Mouse (Mus musculus) kidney, postnatal 0 days (tissue): ENCODE data around the gene C87436. TPM values are rescaled to one million over a fixed set of nuclear protein-coding genes. Genes with fewer than 3 reads are reported as not detected.

Experiments
- ATAC-seq: fragments of 200-750 bp; cut with Nextera tagmentation; replicated peaks from 2 replicates; pipeline ENCODE4 v1.8.0; 2017; ENCODE audit warnings: low read depth, moderate number of reproducible peaks, moderate TSS enrichment, moderate library complexity; ENCODE audit not compliant: low FRiP score
- DNase-seq: peaks from one replicate; pipeline ENCODE4 v3.0.0-alpha.2; 2016; ENCODE audit warnings: low spot score
- H3K27ac ChIP-seq: fragments of 300-500 bp; sonication (generic); 2 replicates; pipeline ENCODE4 v1.5.1; 2014; ENCODE audit warnings: mild to moderate bottlenecking
- H3K27me3 ChIP-seq: fragments of 300-500 bp; sonication (generic); 2 replicates; pipeline ENCODE4 v1.6.1; 2014; ENCODE audit warnings: low read length, mixed read lengths; ENCODE audit not compliant: insufficient read depth
- H3K36me3 ChIP-seq: fragments of 300-500 bp; sonication (generic); 2 replicates; pipeline ENCODE4 v1.6.1; 2014; ENCODE audit warnings: low read length, mixed read lengths; ENCODE audit not compliant: insufficient read depth
- H3K4me1 ChIP-seq: fragments of 300-500 bp; sonication (generic); replicated peaks from 2 replicates; pipeline ENCODE4 v1.6.1; 2014; ENCODE audit warnings: antibody characterized with exemption, low read length, mixed read lengths; ENCODE audit not compliant: insufficient read depth
- H3K4me2 ChIP-seq: fragments of 300-500 bp; sonication (generic); 2 replicates; pipeline ENCODE4 v1.6.1; 2014; ENCODE audit warnings: mild to moderate bottlenecking, low read length, moderate library complexity, mixed read lengths
- H3K4me3 ChIP-seq: fragments of 300-500 bp; sonication (generic); replicated peaks from 2 replicates; pipeline ENCODE4 v1.5.1; 2014; ENCODE audit warnings: low read depth, low read length
- H3K9ac ChIP-seq: fragments of 300-500 bp; sonication (generic); 2 replicates; pipeline ENCODE4 v1.6.1; 2014; ENCODE audit warnings: low read depth, low read length
- H3K9me3 ChIP-seq: fragments of 300-500 bp; sonication (generic); replicated peaks from 2 replicates; pipeline ENCODE4 v1.6.1; 2016; ENCODE audit warnings: low read length, inconsistent platforms, mixed read lengths
- CTCF ChIP-seq: IDR thresholded peaks from 2 replicates; pipeline ENCODE4 v1.5.1; 2016; ENCODE audit warnings: antibody characterized with exemption, low read depth, mild to moderate bottlenecking, moderate library complexity
- WGBS: fragments of 180-500 bp; shearing (Covaris S2); extraction: QIAGEN DNeasy Blood & Tissue Kit; methylation state at CpG from one replicate; pipeline ENCODE4 v1.1.7; 2014; 5-methylcytosine and 5-hydroxymethylcytosine counted together
- polyA plus RNA-seq: library from polyadenylated mRNA; unstranded; fragments of >200 nt; fragmentation: Nextera tagmentation; extraction: Ambion mirVana; gene quantifications from 2 replicates; pipeline ENCODE4 v1.2.1, GENCODE M21; 2015

C87436 gene
- polyA plus RNA-seq: 22.5 and 23.1 TPM in 2 replicates

GRCm38 (mm10) chr6:86438272-86439118 is at the start of gene C87436:
C87436 (plus strand) TSS chr6:86438374.
- Histone ChIP-seq H3K36me3 (peaks cover 4% of the 10 kb centered on the region; the same call in 1 of the 2 replicates), H3K9me3 (no peaks in the 10 kb centered on the region), H3K9ac (peak within 1 kb of the TSS; percentile 77), H3K4me1 (peaks cover 5% of the 10 kb centered on the region), H3K27me3 (no peaks in the 10 kb centered on the region), H3K4me3 (peak within 1 kb of the TSS; percentile 52), H3K4me2 (peak within 1 kb of the TSS; percentile 62), H3K27ac (peak within 1 kb of the TSS; percentile 97)
- DNase-seq (peak; percentile 98), ATAC-seq (peak; percentile 91)
- TF ChIP-seq CTCF: peak; percentile 60
- WGBS: under 1% methylated on average over 59 of the region's 59 CpGs

- H3K27me3 ChIP-seq: no peaks in the 10 kb centered on the region
- H3K9ac ChIP-seq: no peak overlapping the region
- 73% methylated on average over 18 of the region's 18 CpGs for WGBS
- H3K36me3 ChIP-seq: peaks cover 48% of the 10 kb centered on the region; the same call in 1 of the 2 replicates
- peak overlapping the region; percentile 73 for H3K27ac ChIP-seq
- no peak for TF ChIP-seq CTCF
- H3K9me3 ChIP-seq: no peaks in the 10 kb centered on the region
- H3K4me1 ChIP-seq: no peaks in the 10 kb centered on the region
- ATAC-seq (no peak), DNase-seq (no peak)
- H3K4me3 ChIP-seq: no peak overlapping the region
- H3K4me2 ChIP-seq: no peak overlapping the region
Measured at GRCm38 (mm10) chr6:86388461-86388860, 49.7 kb upstream of the C87436 start.

- peak; percentile 46; the same call in 1 of the 2 replicates for TF ChIP-seq CTCF
- Histone ChIP-seq H3K9me3 (no peaks in the 10 kb centered on the region), H3K27me3 (no peaks in the 10 kb centered on the region), H3K36me3 (peaks cover 45% of the 10 kb centered on the region; the same call in 1 of the 2 replicates), H3K27ac (no peak overlapping the region), H3K4me1 (peaks cover 11% of the 10 kb centered on the region; the same call in 1 of the 2 replicates), H3K4me2 (no peak overlapping the region), H3K9ac (no peak overlapping the region), H3K4me3 (no peak overlapping the region)
- WGBS: 96% methylated on average over 5 of the region's 5 CpGs
- ATAC-seq (no peak), DNase-seq (no peak)
Measured at GRCm38 (mm10) chr6:86391326-86391725, 46.8 kb upstream of the C87436 start.

GRCm38 (mm10) chr6:86393187-86393586 is 45.0 kb upstream of the C87436 start:
- WGBS: 91% methylated on average over 1 of the region's 1 CpGs
- H3K27ac ChIP-seq: no peak overlapping the region
- ATAC-seq (no peak), DNase-seq (no peak)
- no peak overlapping the region for H3K4me2 ChIP-seq
- H3K4me3 ChIP-seq: no peak overlapping the region
- no peak overlapping the region for H3K9ac ChIP-seq
- peaks cover 20% of the 10 kb centered on the region; the same call in 1 of the 2 replicates for H3K4me1 ChIP-seq
- peak; percentile 37; the same call in 1 of the 2 replicates for TF ChIP-seq CTCF
- H3K27me3 ChIP-seq: no peaks in the 10 kb centered on the region
- H3K9me3 ChIP-seq: no peaks in the 10 kb centered on the region
- peaks cover 41% of the 10 kb centered on the region; the same call in 1 of the 2 replicates for H3K36me3 ChIP-seq

DNA sequence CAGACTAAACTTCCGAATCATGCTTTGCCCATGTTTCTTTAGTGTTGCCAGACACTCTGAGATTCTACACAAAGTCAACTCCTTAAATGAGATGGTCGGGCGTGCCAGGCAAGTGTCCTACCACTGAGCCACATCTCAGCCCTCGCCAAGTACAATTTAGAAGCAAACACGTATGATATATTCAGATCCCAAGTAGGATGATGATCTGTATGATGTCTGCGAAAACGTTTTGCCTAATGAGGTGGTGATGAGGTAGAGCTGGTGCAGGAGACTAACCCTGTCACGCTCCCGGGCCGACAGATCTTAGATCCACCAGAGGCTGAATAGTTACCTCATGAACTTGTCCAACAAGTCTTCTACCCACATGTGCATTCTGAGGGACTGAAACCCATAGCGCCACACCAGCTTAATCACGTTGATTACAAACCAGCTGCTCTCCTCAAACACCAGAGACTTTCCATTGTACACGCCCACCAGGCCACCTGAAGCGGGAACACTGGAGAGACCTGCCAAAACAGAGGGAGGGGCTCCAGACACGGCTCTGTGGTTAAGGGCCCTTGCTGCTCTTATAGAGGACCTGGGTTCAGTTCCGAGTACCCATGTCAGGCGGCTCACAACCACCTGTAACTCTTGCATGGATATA is 44.0 kb upstream of the C87436 start:
- Histone ChIP-seq H3K4me1 (peaks cover 20% of the 10 kb centered on the region; the same call in 1 of the 2 replicates), H3K36me3 (peaks cover 31% of the 10 kb centered on the region; the same call in 1 of the 2 replicates), H3K27me3 (no peaks in the 10 kb centered on the region), H3K27ac (no peak overlapping the region), H3K4me2 (no peak overlapping the region), H3K9ac (no peak overlapping the region), H3K4me3 (no peak overlapping the region), H3K9me3 (no peaks in the 10 kb centered on the region)
- DNase-seq (no peak), ATAC-seq (no peak)
- no peak for TF ChIP-seq CTCF
- WGBS: 86% methylated on average over 17 of the region's 17 CpGs

DNA sequence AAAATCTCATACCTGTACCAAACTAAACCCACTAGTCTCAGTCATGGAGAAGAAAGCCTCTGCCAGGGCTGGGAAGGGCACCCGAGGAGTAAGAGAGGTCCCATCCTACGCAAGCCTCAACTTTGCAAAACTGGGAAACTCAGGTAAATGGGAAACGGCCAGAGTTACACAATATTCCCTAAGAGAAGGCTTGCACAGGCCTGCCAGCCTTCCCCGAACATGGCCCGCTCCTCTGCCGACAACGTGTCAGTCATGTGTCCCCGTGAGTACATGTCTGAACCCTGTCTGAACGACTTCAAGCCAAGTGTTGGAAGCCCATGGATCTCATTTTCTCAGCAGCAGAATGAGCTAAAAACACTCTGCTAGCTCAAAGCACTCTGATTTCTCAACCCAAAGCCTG is 43.2 kb upstream of the C87436 start:
- Histone ChIP-seq H3K36me3 (peaks cover 24% of the 10 kb centered on the region; the same call in 1 of the 2 replicates), H3K9ac (no peak overlapping the region), H3K27ac (no peak overlapping the region), H3K4me3 (no peak overlapping the region), H3K4me2 (no peak overlapping the region), H3K27me3 (no peaks in the 10 kb centered on the region), H3K9me3 (no peaks in the 10 kb centered on the region), H3K4me1 (peaks cover 20% of the 10 kb centered on the region; the same call in 1 of the 2 replicates)
- ATAC-seq: no peak
- no peak for TF ChIP-seq CTCF
- DNase-seq: no peak
- WGBS: 91% methylated on average over 9 of the region's 9 CpGs
